Mouse (Mus musculus) adrenal gland, postnatal 4 days (tissue): ENCODE data around the gene B3gnt8. TPM values are rescaled to one million over a fixed set of nuclear protein-coding genes. Genes with fewer than 3 reads are reported as not detected.
"Not testable (repeated sequence)": the region's sequence is repeated elsewhere in the genome, so short reads cannot be mapped to it uniquely, and the experiment has no call there.

Source experiments
- DNase-seq, 2 experiments: peaks; one replicate each; pipeline ENCODE4 v3.0.0; 2021 to 2022; ENCODE audit warnings: low spot score in 2 of 2, mixed read lengths in 2 of 2
- long read RNA-seq, 2 experiments: library from polyadenylated mRNA; stranded (forward); transcript quantifications; one replicate each; pipeline ENCODE4 v2.0.0; 2021
- total RNA-seq, 2 experiments: library from RNA; stranded (reverse); gene quantifications; 2 replicates each; pipeline ENCODE4 v1.2.3; 2021

The B3gnt8 gene
- total RNA-seq, result 1 to 10 TPM; 4.4 to 7.6 TPM
- long read RNA-seq, experiment 1, partial matches to known transcripts, result 0 of 6 reads
- long read RNA-seq, experiment 1, other reads (novel, unspliced or antisense), result 0 of 6 reads
- long read RNA-seq, experiment 2, transcript B3gnt8-203 (1 exons, 1,844 nt), result major isoform, 7 of 15 reads
- long read RNA-seq, experiment 2, partial matches to known transcripts, result 0 of 15 reads
- long read RNA-seq, experiment 2, other reads (novel, unspliced or antisense), result 4 of 15 reads

GRCm38 (mm10) chr7:25626509-25627430 lies at the start of gene B3gnt8:
Gene B3gnt8, plus strand, starts transcription at chr7:25626654.
- DNase-seq, result no peak

GRCm38 (mm10) chr7:25576793-25577437 lies 49.5 kb upstream of the B3gnt8 start:
- DNase-seq, result not testable (repeated sequence)

- DNase-seq, result no peak
These were observed 47.0 kb upstream of the B3gnt8 start for GRCm38 (mm10) chr7:25579441-25579840.

- DNase-seq, result no peak
These were observed 44.1 kb upstream of the B3gnt8 start for GRCm38 (mm10) chr7:25582301-25582810.

- no peak for DNase-seq
These were observed 41.8 kb upstream of the B3gnt8 start for GRCm38 (mm10) chr7:25584651-25585050.

GRCm38 (mm10) chr7:25585351-25586204 lies 40.9 kb upstream of the B3gnt8 start:
- DNase-seq, result no peak

- no peak for DNase-seq
These were observed 35.2 kb upstream of the B3gnt8 start for GRCm38 (mm10) chr7:25591226-25591625.

GRCm38 (mm10) chr7:25593859-25594258 lies 32.6 kb upstream of the B3gnt8 start:
- no peak for DNase-seq

GRCm38 (mm10) chr7:25599663-25600062 lies 26.8 kb upstream of the B3gnt8 start:
- DNase-seq, result peak; percentile 37 to 47

- DNase-seq, result no peak
These were observed 25.8 kb upstream of the B3gnt8 start for GRCm38 (mm10) chr7:25600666-25601065.

- DNase-seq, result no peak
These were observed 25.1 kb upstream of the B3gnt8 start for GRCm38 (mm10) chr7:25601346-25601745.

GRCm38 (mm10) chr7:25606625-25607063 lies 19.8 kb upstream of the B3gnt8 start:
- DNase-seq, result no peak

- DNase-seq, result no peak
These were observed 19.3 kb upstream of the B3gnt8 start for GRCm38 (mm10) chr7:25607196-25607595.

- DNase-seq, result no peak
These were observed 16.4 kb upstream of the B3gnt8 start for GRCm38 (mm10) chr7:25610056-25610455.

GRCm38 (mm10) chr7:25611501-25611900 lies 15.0 kb upstream of the B3gnt8 start:
- no peak for DNase-seq

- DNase-seq, result no peak
These were observed 12.4 kb upstream of the B3gnt8 start for GRCm38 (mm10) chr7:25614086-25614485.

- DNase-seq, result no peak
These were observed 11.4 kb upstream of the B3gnt8 start for GRCm38 (mm10) chr7:25614831-25615705.

GRCm38 (mm10) chr7:25615706-25616011 lies 10.8 kb upstream of the B3gnt8 start, which contains the start of gene Erich4:
Gene Erich4, minus strand, starts transcription at chr7:25615892.
- no peak for DNase-seq

- no peak for DNase-seq
These were observed 8.9 kb upstream of the B3gnt8 start for GRCm38 (mm10) chr7:25617376-25618160.
